Mouse (Mus musculus): ENCODE results near the gene Radil.

The Radil gene

GRCm38 (mm10) chr5:142550706-142551652 is at the start of gene Radil:
Gene Radil, minus strand, starts transcription at chr5:142551098.
- DNase-seq (ENCODE audit: low read depth, low spot score): peak; percentile 99

GRCm38 (mm10) chr5:142597648-142598390 is 46.9 kb upstream of the Radil start:
- DNase-seq (ENCODE audit: low read depth, low spot score): no peak

GRCm38 (mm10) chr5:142596723-142597122 is 45.8 kb upstream of the Radil start:
- DNase-seq (ENCODE audit: low read depth, low spot score): no peak

GRCm38 (mm10) chr5:142595698-142596097 is 44.8 kb upstream of the Radil start:
- no peak for DNase-seq (ENCODE audit: low read depth, low spot score)

- no peak for DNase-seq (ENCODE audit: low read depth, low spot score)
Observed at GRCm38 (mm10) chr5:142590953-142591616, 40.2 kb upstream of the Radil start.

- DNase-seq (ENCODE audit: low read depth, low spot score): no peak
Observed at GRCm38 (mm10) chr5:142583616-142584126, 32.8 kb upstream of the Radil start.

- peak; percentile 65 for DNase-seq (ENCODE audit: low read depth, low spot score)
Observed at GRCm38 (mm10) chr5:142581517-142581916, 30.6 kb upstream of the Radil start.

GRCm38 (mm10) chr5:142578192-142578591 is 27.3 kb upstream of the Radil start:
- no peak for DNase-seq (ENCODE audit: low read depth, low spot score)

GRCm38 (mm10) chr5:142576832-142577231 is 25.9 kb upstream of the Radil start:
- DNase-seq (ENCODE audit: low read depth, low spot score): no peak

- DNase-seq (ENCODE audit: low read depth, low spot score): no peak
Observed at GRCm38 (mm10) chr5:142574323-142575057, 23.6 kb upstream of the Radil start.

GRCm38 (mm10) chr5:142564606-142565005 is 13.7 kb upstream of the Radil start:
- DNase-seq (ENCODE audit: low read depth, low spot score): no peak

GRCm38 (mm10) chr5:142560261-142560660 is 9.4 kb upstream of the Radil start:
- no peak for DNase-seq (ENCODE audit: low read depth, low spot score)

- DNase-seq (ENCODE audit: low read depth, low spot score): peak; percentile 93
Observed at GRCm38 (mm10) chr5:142557397-142558067, 6.6 kb upstream of the Radil start.

- DNase-seq (ENCODE audit: low read depth, low spot score): no peak
Observed at GRCm38 (mm10) chr5:142556721-142557120, 5.8 kb upstream of the Radil start.

- DNase-seq (ENCODE audit: low read depth, low spot score): peak; percentile 39
Observed at GRCm38 (mm10) chr5:142555866-142556265, 5.0 kb upstream of the Radil start.

GRCm38 (mm10) chr5:142549961-142550705 is 765 bp downstream of the Radil start:
- DNase-seq (ENCODE audit: low read depth, low spot score): peak; percentile 78

- peak; percentile 65 for DNase-seq (ENCODE audit: low read depth, low spot score)
Observed at GRCm38 (mm10) chr5:142549441-142549840, 1.5 kb downstream of the Radil start.

GRCm38 (mm10) chr5:142547066-142547465 is 3.8 kb downstream of the Radil start:
- DNase-seq (ENCODE audit: low read depth, low spot score): peak; percentile 55

GRCm38 (mm10) chr5:142546344-142546743 is 4.6 kb downstream of the Radil start:
- no peak for DNase-seq (ENCODE audit: low read depth, low spot score)
